10 mouse cellular contexts compared by ENCODE assay signal in genomic region chr17:10309135-10309623, GRCm38 (mm10). TPM values are rescaled to one million over a fixed set of nuclear protein-coding genes. Genes with fewer than 3 reads are reported as not detected.
DNase-seq lines count a peak whose midpoint lies in the region; ATAC-seq and TF ChIP-seq lines count a peak whose summit lies in the region.
"Had no signal": no experiment of that assay in that cellular context is flagged by ENCODE, and none has a peak within 500 bp of the region (broad histone marks: within the 10 kb centered on the region; RNA-seq: fewer than 3 reads in every experiment).

No protein-coding gene starts in this region.

- intact Hi-C loops in gastrocnemius, adult 2 months (cut with DNase I): no loop called here

- H3K4me2 ChIP-seq in heart, embryonic 11.5 days: peak overlapping the region; percentile 58

- peak; percentile 45 for DNase-seq in gastrocnemius, adult 2 months
- no peak for DNase-seq in gastrocnemius, postnatal 4 days (ENCODE audit: low spot score in 2 of 2)
- peak; percentile 53 for DNase-seq in ES-CJ7 (ENCODE audit: low read depth, low spot score)
- DNase-seq in midbrain, embryonic 10.5 days (ENCODE audit: low spot score): no peak
- DNase-seq in urinary bladder, postnatal 36 days (ENCODE audit: low spot score in 2 of 2): no peak
- DNase-seq in adipocyte (ENCODE audit: low spot score): no peak
- no peak for DNase-seq in right cerebral cortex, postnatal 4 days
- DNase-seq: layer of hippocampus, postnatal 36 days had no signal

- peak overlapping the region; percentile 62 for H3K9ac ChIP-seq in heart, embryonic 11.5 days (ENCODE audit: low read depth, low read length)

- 29% methylated on average over 4 of the region's 4 CpGs for WGBS in heart, embryonic 11.5 days (ENCODE audit: insufficient replicate concordance)
- 39% methylated on average over 4 of the region's 4 CpGs for WGBS in midbrain, embryonic 10.5 days

- H3K36me3 ChIP-seq in heart, embryonic 11.5 days (ENCODE audit: control insufficient read depth, insufficient read depth, low read length): no peaks in the 10 kb centered on the region
- H3K36me3 ChIP-seq in midbrain, embryonic 10.5 days: peaks cover 19% of the 10 kb centered on the region

- no peaks in the 10 kb centered on the region for H3K27me3 ChIP-seq in heart, embryonic 11.5 days (ENCODE audit: control insufficient read depth, insufficient read depth, low read length)
- H3K27me3 ChIP-seq in midbrain, embryonic 10.5 days (ENCODE audit: low read depth, poor library complexity, severe bottlenecking): no peaks in the 10 kb centered on the region
- H3K27me3 ChIP-seq: CH12.LX had no signal

- no peak for TF ChIP-seq CTCF in gastrocnemius, adult 2 months (IDR thresholded peaks at IDR 0.05)

- H3K9me3 ChIP-seq in heart, embryonic 11.5 days (replicated peaks; ENCODE audit: control insufficient read depth, low read length): no peaks in the 10 kb centered on the region
- no peaks in the 10 kb centered on the region for H3K9me3 ChIP-seq in midbrain, embryonic 10.5 days (replicated peaks)

- H3K4me1 ChIP-seq in heart, embryonic 11.5 days (ENCODE audit: control insufficient read depth, insufficient read depth, low read length): peaks cover 11% of the 10 kb centered on the region; the same call in 1 of the 2 replicates
- peaks cover 46% of the 10 kb centered on the region for H3K4me1 ChIP-seq in midbrain, embryonic 10.5 days

- peak overlapping the region; percentile 97 for H3K27ac ChIP-seq in gastrocnemius, adult 2 months
- peak overlapping the region; percentile 18; the same call in 1 of the 2 replicates for H3K27ac ChIP-seq in heart, embryonic 11.5 days (ENCODE audit: low read depth, low read length)
- H3K27ac ChIP-seq in midbrain, embryonic 10.5 days (replicated peaks): peak overlapping the region; percentile 52

- peak; percentile 35; the same call in 1 of the 2 replicates for ATAC-seq in heart, embryonic 11.5 days (replicated peaks; ENCODE audit: insufficient number of reproducible peaks, low FRiP score, low TSS enrichment)

- H3K4me3 ChIP-seq in gastrocnemius, adult 2 months: peak overlapping the region; percentile 98
- H3K4me3 ChIP-seq in heart, embryonic 11.5 days (ENCODE audit: low read depth, low read length): peak overlapping the region; percentile 13; the same call in 1 of the 2 replicates
- H3K4me3 ChIP-seq in midbrain, embryonic 10.5 days: peak overlapping the region; percentile 32; the same call in 1 of the 2 replicates

RNA-seq across cellular contexts. Expression of gene Qk, which starts 10.5 kb away (rescaled TPM):
- 100 to 1,000 TPM; 236 to 397 TPM for total RNA-seq in gastrocnemius, adult 2 months (2021)
- total RNA-seq in gastrocnemius, postnatal 4 days (2021): 100 to 1,000 TPM; 316 to 362 TPM
- 52.6 and 60.6 TPM in 2 replicates for polyA plus RNA-seq in heart, embryonic 11.5 days (2014; fragmentation: Nextera tagmentation; extraction: Ambion mirVana)
- polyA plus RNA-seq in midbrain, embryonic 10.5 days (2016; fragmentation: Nextera tagmentation; extraction: Ambion mirVana): 47.7 and 49.5 TPM in 2 replicates

Comparison
In these comparisons a context has a peak if more than half of its experiments do, and no peak if none do; other contexts are left out.
1. DNase-seq: peak in gastrocnemius, adult 2 months (single experiment) and ES-CJ7 (single experiment); none in gastrocnemius, postnatal 4 days (0 of 2), midbrain, embryonic 10.5 days (single experiment), urinary bladder, postnatal 36 days (0 of 2), adipocyte (single experiment) and right cerebral cortex, postnatal 4 days (single experiment).
2. H3K27ac ChIP-seq: peak in every context shown above with its lines; median percentile 97 in gastrocnemius, adult 2 months; 52 in midbrain, embryonic 10.5 days; 18 in heart, embryonic 11.5 days.
3. H3K4me3 ChIP-seq: peak in every context shown above with its lines; median percentile 98 in gastrocnemius, adult 2 months; 32 in midbrain, embryonic 10.5 days; 13 in heart, embryonic 11.5 days.